Mouse (Mus musculus): ENCODE data around the gene Slc35f1. TPM values are rescaled to one million over a fixed set of nuclear protein-coding genes. Genes with fewer than 3 reads are reported as not detected.

The Slc35f1 gene
- 18.2 and 22.1 TPM in 2 replicates for polyA plus RNA-seq (2021; fragmentation: Nextera tagmentation)
- long read RNA-seq, experiment 1, partial matches to known transcripts = 8 of 17 reads
- long read RNA-seq, experiment 1, other reads (novel, unspliced or antisense) = 9 of 17 reads
- long read RNA-seq, experiment 2, partial matches to known transcripts = 1 of 12 reads
- long read RNA-seq, experiment 2, other reads (novel, unspliced or antisense) = 11 of 12 reads

DNA sequence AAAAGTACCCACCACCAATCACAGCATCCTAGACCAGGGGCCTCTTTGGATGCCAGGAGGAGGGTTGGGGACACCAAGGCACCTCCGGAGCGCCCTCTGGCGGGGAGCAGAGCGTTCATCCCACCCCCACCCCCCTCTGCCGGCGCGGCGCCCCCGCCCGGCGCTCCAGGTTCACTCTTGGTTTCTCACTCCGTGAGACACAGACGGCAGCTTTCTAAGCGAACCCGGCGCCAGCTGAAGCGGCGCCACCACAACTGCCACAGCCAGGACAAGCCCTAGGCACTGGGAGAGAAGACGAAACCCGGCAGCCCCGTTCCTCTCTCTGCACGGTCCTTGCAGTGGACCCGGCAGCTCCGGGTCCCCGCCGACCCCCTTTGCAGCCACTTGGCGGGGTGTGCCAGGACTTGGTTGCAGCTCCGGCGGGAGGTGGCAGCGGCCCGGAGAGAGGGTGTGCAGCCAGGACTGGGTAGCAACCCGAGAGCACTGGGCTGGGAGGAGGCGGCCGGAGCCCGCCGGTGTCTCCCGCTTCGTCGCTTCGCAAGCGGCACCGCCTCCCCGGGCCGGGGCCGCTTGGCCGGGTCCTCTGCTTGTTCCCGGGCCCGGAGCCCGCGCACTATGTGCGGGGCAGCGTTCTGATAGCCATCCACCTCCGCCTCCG is at the start of gene Slc35f1:
Slc35f1 (plus strand) TSS at position 200 of the 658 bp plus-strand sequence.

Measured in left cerebral cortex, adult 6 months (tissue).